Mouse (Mus musculus) ES-Bruce4 (cell line): ENCODE data around the gene Plekho2.

Source experiments
- CTCF ChIP-seq: IDR thresholded peaks from one replicate; pipeline ENCODE4 v1.8.1; 2011; ENCODE audit warnings: low read depth, low read length
- POLR2A ChIP-seq: IDR thresholded peaks from one replicate; pipeline ENCODE4 v1.8.1; 2011; ENCODE audit warnings: low read length; ENCODE audit not compliant: insufficient read depth

DNA sequence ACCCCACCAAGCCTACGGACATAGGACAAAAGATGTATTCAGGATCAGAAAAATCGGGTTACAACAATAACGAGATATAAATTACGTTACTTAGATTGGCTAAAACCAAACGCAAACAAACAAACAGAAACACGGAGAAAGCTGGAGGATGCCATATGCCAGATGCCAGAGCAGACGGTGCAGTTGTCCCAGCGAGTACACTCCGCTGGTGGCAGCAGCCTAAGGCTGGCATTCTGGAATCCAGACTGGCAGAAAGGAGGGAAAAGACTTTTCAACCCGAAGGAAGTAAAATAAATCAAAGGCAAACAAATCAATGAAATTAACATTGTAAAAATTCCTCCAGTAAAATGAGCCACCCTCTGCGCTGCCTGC lies 59.3 kb downstream of the Plekho2 start:
- no peak for TF ChIP-seq CTCF
- no peak for TF ChIP-seq POLR2A
